Mouse (Mus musculus) spleen, adult 2 months (tissue): Measurements from ENCODE around the gene Vmn1r122. TPM values are rescaled to one million over a fixed set of nuclear protein-coding genes. Genes with fewer than 3 reads are reported as not detected.
"Not testable (repeated sequence)": the region's sequence is repeated elsewhere in the genome, so short reads cannot be mapped to it uniquely, and the experiment has no call there.

Experiments
- DNase-seq, 2 experiments: peaks; one replicate each; pipeline versions ENCODE4 v3.0.0 to v3.0.0-alpha.2; 2012 to 2021; ENCODE audit warnings: low spot score in 2 of 2, low read depth in 1 of 2
- H3K27ac ChIP-seq: fragments of 200-500 bp; 2 replicates; pipeline ENCODE4 v1.5.1; 2012; ENCODE audit warnings: low read length, inconsistent platforms; ENCODE audit not compliant: insufficient read depth
- H3K27me3 ChIP-seq: fragments of 200-500 bp; 2 replicates; pipeline ENCODE4 v1.6.1; 2012; ENCODE audit warnings: mild to moderate bottlenecking, moderate library complexity, low read length, inconsistent platforms; ENCODE audit not compliant: control insufficient read depth, insufficient read depth
- H3K36me3 ChIP-seq: fragments of 200-500 bp; 2 replicates; pipeline ENCODE4 v1.6.1; 2012; ENCODE audit warnings: mild to moderate bottlenecking, low read length, inconsistent platforms; ENCODE audit not compliant: control insufficient read depth, insufficient read depth
- H3K4me1 ChIP-seq: fragments of 200-500 bp; 2 replicates; pipeline ENCODE4 v1.6.1; 2011; ENCODE audit warnings: inconsistent platforms; ENCODE audit not compliant: control insufficient read depth, insufficient read depth, insufficient read length
- H3K4me3 ChIP-seq: fragments of 200-500 bp; 2 replicates; pipeline ENCODE4 v1.5.1; 2011; ENCODE audit warnings: mild to moderate bottlenecking, inconsistent platforms; ENCODE audit not compliant: insufficient read depth, insufficient read length; ENCODE audit errors: extremely low read depth
- WGBS: fragments of 180-500 bp; shearing (Covaris S2); methylation state at CpG from one replicate; pipeline ENCODE4 v1.1.7; 2018; 5-methylcytosine and 5-hydroxymethylcytosine counted together
- polyA plus RNA-seq: library from polyadenylated mRNA; depleted of rRNA; stranded (reverse); fragments of >200 nt; gene quantifications from 2 replicates; pipeline ENCODE4 v1.2.3, GENCODE M21; 2012; rRNA removed

Gene Vmn1r122
- polyA plus RNA-seq = not detected in 2 replicates

DNA sequence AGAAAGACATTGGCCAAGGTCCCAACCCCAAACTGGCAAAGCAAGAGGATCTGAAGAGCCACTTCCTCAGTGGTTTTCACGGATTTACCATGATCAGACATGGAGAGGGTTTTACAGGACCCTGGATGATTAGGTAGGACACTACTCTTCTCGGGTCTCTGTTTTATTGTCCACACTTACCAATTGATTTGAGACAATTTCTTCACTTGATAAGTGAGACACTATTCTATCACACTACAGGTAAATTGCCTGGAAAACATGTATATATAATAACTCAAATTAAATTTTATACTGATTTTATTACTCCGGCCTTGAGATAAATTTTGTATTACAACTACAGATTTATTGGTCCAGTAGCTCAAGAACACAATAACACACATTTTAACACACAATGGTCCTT, at the start of gene Vmn1r122:
Vmn1r122 (minus strand) TSS at position 101 of the 400 bp plus-strand sequence.
- H3K36me3 ChIP-seq, DNase-seq, H3K27me3 ChIP-seq, H3K27ac ChIP-seq, H3K4me3 ChIP-seq, H3K4me1 ChIP-seq: not testable (repeated sequence)
- WGBS = 69% methylated on average over 3 of the region's 3 CpGs

DNA sequence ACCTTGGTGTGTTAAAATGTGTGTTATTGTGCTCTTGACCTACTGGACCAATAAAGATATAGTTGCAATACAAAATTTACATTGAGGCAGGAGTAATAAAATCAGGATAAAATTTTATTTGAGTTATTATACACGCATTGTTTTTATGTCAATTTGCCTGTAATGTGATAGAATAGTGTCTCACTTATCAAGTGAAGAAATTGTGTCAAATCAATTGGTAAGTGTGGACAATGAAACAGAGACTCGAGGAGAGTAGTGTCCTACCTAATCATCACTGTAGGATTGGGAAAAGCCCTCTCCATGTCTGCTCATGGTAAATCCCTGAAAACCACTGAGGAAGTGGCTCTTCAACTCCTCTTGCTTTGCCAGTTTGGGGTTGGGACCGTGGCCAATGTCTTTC, 28.0 kb upstream of the Vmn1r122 start, which contains the start of gene Vmn1r123:
Vmn1r123 (plus strand) TSS at position 301 of the 400 bp plus-strand sequence.
- H3K27ac ChIP-seq, H3K36me3 ChIP-seq, H3K27me3 ChIP-seq, DNase-seq, H3K4me1 ChIP-seq, H3K4me3 ChIP-seq: not testable (repeated sequence)
- 25% methylated on average over 1 of the region's 3 CpGs for WGBS

DNA sequence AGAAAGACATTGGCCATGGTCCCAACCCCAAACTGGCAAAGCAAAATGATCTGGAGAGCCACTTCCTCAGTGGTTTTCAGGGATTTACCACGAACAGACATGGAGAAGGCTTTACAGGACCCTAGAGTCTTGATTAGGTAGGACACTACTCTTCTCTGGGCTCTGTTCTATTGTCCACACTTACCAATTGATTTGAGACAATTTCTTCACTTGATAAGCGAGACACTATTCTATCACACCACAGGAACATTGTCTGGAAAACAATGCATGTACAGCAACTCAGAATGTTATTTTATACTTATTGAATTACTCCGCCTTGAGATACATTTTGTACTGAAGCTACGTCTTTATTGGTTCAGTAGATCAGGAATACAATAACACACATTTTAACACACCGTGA, 35.5 kb downstream of the Vmn1r122 start, which contains the start of gene Vmn1r121:
Vmn1r121 (minus strand) TSS at position 101 of the 400 bp plus-strand sequence.
- H3K4me1 ChIP-seq, H3K4me3 ChIP-seq, H3K36me3 ChIP-seq, DNase-seq, H3K27ac ChIP-seq, H3K27me3 ChIP-seq: not testable (repeated sequence)
- WGBS = 76% methylated on average over 5 of the region's 5 CpGs

Other genes starting within 250 kb of the Vmn1r122 start
- gene Vmn1r118, start 221.8 kb downstream of the Vmn1r122 start, polyA plus RNA-seq = not detected in 2 replicates
- not detected in 2 replicates for gene Vmn1r119, start 121.7 kb downstream of the Vmn1r122 start, polyA plus RNA-seq
- gene Vmn1r120, start 80.3 kb downstream of the Vmn1r122 start, polyA plus RNA-seq = not detected in 2 replicates
- not detected in 2 replicates for gene Vmn1r121, start 35.6 kb downstream of the Vmn1r122 start, polyA plus RNA-seq
- not detected in 2 replicates for gene Vmn1r123, start 28.1 kb upstream of the Vmn1r122 start, polyA plus RNA-seq
- not detected in 2 replicates for gene Gm5157, start 56.3 kb upstream of the Vmn1r122 start, polyA plus RNA-seq
- not detected in 2 replicates for gene Vmn1r124, start 126.5 kb upstream of the Vmn1r122 start, polyA plus RNA-seq
- not detected in 2 replicates for gene Vmn1r125, start 138.1 kb upstream of the Vmn1r122 start, polyA plus RNA-seq
- gene Vmn1r126, start 167.3 kb upstream of the Vmn1r122 start, polyA plus RNA-seq = not detected in 2 replicates
- gene Vmn1r127, start 185.7 kb upstream of the Vmn1r122 start, polyA plus RNA-seq = not detected in 2 replicates
- gene Vmn1r128, start 215.2 kb upstream of the Vmn1r122 start, polyA plus RNA-seq = not detected in 2 replicates
- not detected in 2 replicates for gene Vmn1r129, start 227.2 kb upstream of the Vmn1r122 start, polyA plus RNA-seq